Mouse (Mus musculus): Measurements from ENCODE around the gene Uhrf1.
A peak's percentile ranks its signal among the peaks of the same experiment; 100 is the strongest.

The Uhrf1 gene

GRCm38 (mm10) chr17:56348128-56348527, 45.0 kb downstream of the Uhrf1 start:
- no peak for DNase-seq (ENCODE audit: low spot score in 2 of 2)

- no peak for DNase-seq (ENCODE audit: low spot score in 2 of 2)
Measured at GRCm38 (mm10) chr17:56348586-56348985, 45.5 kb downstream of the Uhrf1 start.

GRCm38 (mm10) chr17:56350694-56351093, 47.6 kb downstream of the Uhrf1 start:
- peak; percentile 83 to 88 for DNase-seq (ENCODE audit: low spot score in 2 of 2)

- DNase-seq (ENCODE audit: low spot score in 2 of 2), result peak; percentile 81 to 83
Measured at GRCm38 (mm10) chr17:56356921-56357885, 54.1 kb downstream of the Uhrf1 start.

GRCm38 (mm10) chr17:56359183-56359725, 56.1 kb downstream of the Uhrf1 start:
- no peak for DNase-seq (ENCODE audit: low spot score in 2 of 2)

GRCm38 (mm10) chr17:56359864-56360263, 56.7 kb downstream of the Uhrf1 start:
- no peak for DNase-seq (ENCODE audit: low spot score in 2 of 2)

- no peak for DNase-seq (ENCODE audit: low spot score in 2 of 2)
Measured at GRCm38 (mm10) chr17:56360451-56360850, 57.3 kb downstream of the Uhrf1 start.

- peak in 1 of 2 experiments; percentile 37 for DNase-seq (ENCODE audit: low spot score in 2 of 2)
Measured at GRCm38 (mm10) chr17:56361542-56361941, 58.4 kb downstream of the Uhrf1 start.

GRCm38 (mm10) chr17:56365791-56366673, 62.9 kb downstream of the Uhrf1 start:
- no peak for DNase-seq (ENCODE audit: low spot score in 2 of 2)

- DNase-seq (ENCODE audit: low spot score in 2 of 2), result no peak
Measured at GRCm38 (mm10) chr17:56368291-56368790, 65.2 kb downstream of the Uhrf1 start.

GRCm38 (mm10) chr17:56370090-56370489, 67.0 kb downstream of the Uhrf1 start:
- peak in 1 of 2 experiments; percentile 45 for DNase-seq (ENCODE audit: low spot score in 2 of 2)

GRCm38 (mm10) chr17:56371029-56371660, 68.0 kb downstream of the Uhrf1 start:
- peak; percentile 78 to 82 for DNase-seq (ENCODE audit: low spot score in 2 of 2)

GRCm38 (mm10) chr17:56372109-56372508, 69.0 kb downstream of the Uhrf1 start:
- DNase-seq (ENCODE audit: low spot score in 2 of 2), result no peak

All from right cerebral cortex, adult 2 months (tissue).